Mouse (Mus musculus) kidney, postnatal 10 days (tissue): ENCODE results near the gene Vcp.

Source experiments
- DNase-seq: peaks from one replicate; pipeline ENCODE4 v3.0.0; 2021; ENCODE audit warnings: mixed read lengths

The Vcp gene

GRCm38 (mm10) chr4:43000141-43000986, at the start of gene Vcp:
Gene Vcp, minus strand, starts transcription at chr4:43000507.
- peak; percentile 99 for DNase-seq

GRCm38 (mm10) chr4:43047231-43047630, 46.9 kb upstream of the Vcp start:
- peak; percentile 86 for DNase-seq

- no peak for DNase-seq
These were observed 46.3 kb upstream of the Vcp start for GRCm38 (mm10) chr4:43046607-43047006.

GRCm38 (mm10) chr4:43045659-43046302, 45.5 kb upstream of the Vcp start, which contains the start of gene Fam214b:
Gene Fam214b, minus strand, starts transcription at chr4:43046220.
- peak; percentile 100 for DNase-seq

- peak; percentile 64 for DNase-seq
These were observed 45.0 kb upstream of the Vcp start for GRCm38 (mm10) chr4:43045285-43045658.

- peak; percentile 57 for DNase-seq
These were observed 44.4 kb upstream of the Vcp start for GRCm38 (mm10) chr4:43044673-43045072.

GRCm38 (mm10) chr4:43043644-43044357, 43.5 kb upstream of the Vcp start:
- DNase-seq: peak; percentile 83

- DNase-seq: no peak
These were observed 40.7 kb upstream of the Vcp start for GRCm38 (mm10) chr4:43040881-43041547.

GRCm38 (mm10) chr4:43040114-43040572, 39.8 kb upstream of the Vcp start:
- DNase-seq: peak; percentile 99

GRCm38 (mm10) chr4:43039609-43040008, 39.3 kb upstream of the Vcp start:
- DNase-seq: no peak

- DNase-seq: peak; percentile 54
These were observed 38.5 kb upstream of the Vcp start for GRCm38 (mm10) chr4:43038567-43039495.

- no peak for DNase-seq
These were observed 37.7 kb upstream of the Vcp start for GRCm38 (mm10) chr4:43037860-43038566.

- no peak for DNase-seq
These were observed 36.0 kb upstream of the Vcp start for GRCm38 (mm10) chr4:43036356-43036755.

- DNase-seq: no peak
These were observed 35.5 kb upstream of the Vcp start for GRCm38 (mm10) chr4:43035851-43036250.

- no peak for DNase-seq
These were observed 33.2 kb upstream of the Vcp start for GRCm38 (mm10) chr4:43033481-43033880.

GRCm38 (mm10) chr4:43032501-43032900, 32.2 kb upstream of the Vcp start:
- DNase-seq: no peak

GRCm38 (mm10) chr4:43031237-43031995, 31.1 kb upstream of the Vcp start, which contains the start of gene Stoml2:
Gene Stoml2, minus strand, starts transcription at chr4:43031710.
- peak; percentile 96 for DNase-seq

GRCm38 (mm10) chr4:43030780-43031230, 30.5 kb upstream of the Vcp start:
- peak; percentile 66 for DNase-seq

GRCm38 (mm10) chr4:43030352-43030751, 30.0 kb upstream of the Vcp start:
- no peak for DNase-seq

- no peak for DNase-seq
These were observed 29.4 kb upstream of the Vcp start for GRCm38 (mm10) chr4:43029749-43030148.
